Mouse (Mus musculus) hindbrain, embryonic 11.5 days (tissue): ENCODE results near the gene Prickle1. TPM values are rescaled to one million over a fixed set of nuclear protein-coding genes. Genes with fewer than 3 reads are reported as not detected.

Experiments used
- ATAC-seq: fragments of 200-750 bp; cut with Nextera tagmentation; 2 replicates; pipeline ENCODE4 v1.8.0; 2017; ENCODE audit warnings: mild to moderate bottlenecking, moderate TSS enrichment, moderate library complexity; ENCODE audit not compliant: low FRiP score
- DNase-seq: peaks from one replicate; pipeline ENCODE4 v3.0.0-alpha.2; 2015; ENCODE audit warnings: low spot score
- H3K27ac ChIP-seq: fragments of 300-500 bp; sonication (generic); 2 replicates; pipeline ENCODE4 v1.5.1; 2014; ENCODE audit warnings: mild to moderate bottlenecking, low read depth, low read length
- H3K27me3 ChIP-seq: fragments of 300-500 bp; sonication (generic); 2 replicates; pipeline ENCODE4 v1.6.1; 2014; ENCODE audit warnings: mild to moderate bottlenecking, low read length, moderate library complexity, mixed read lengths; ENCODE audit not compliant: control insufficient read depth, insufficient read depth
- H3K36me3 ChIP-seq: fragments of 300-500 bp; sonication (generic); 2 replicates; pipeline ENCODE4 v1.6.1; 2014; ENCODE audit warnings: mild to moderate bottlenecking, low read length, moderate library complexity, mixed read lengths; ENCODE audit not compliant: control insufficient read depth, insufficient read depth
- H3K4me1 ChIP-seq: fragments of 300-500 bp; sonication (generic); replicated peaks from 2 replicates; pipeline ENCODE4 v1.6.1; 2014; ENCODE audit warnings: low read length, mixed read lengths; ENCODE audit not compliant: control insufficient read depth, insufficient read depth
- H3K4me2 ChIP-seq: fragments of 300-500 bp; sonication (generic); replicated peaks from 2 replicates; pipeline ENCODE4 v1.6.1; 2014; ENCODE audit warnings: mild to moderate bottlenecking, low read depth, low read length
- H3K4me3 ChIP-seq: fragments of 300-500 bp; sonication (generic); 2 replicates; pipeline ENCODE4 v1.5.1; 2014; ENCODE audit warnings: low read depth, low read length
- H3K9ac ChIP-seq: fragments of 300-500 bp; sonication (generic); 2 replicates; pipeline ENCODE4 v1.6.1; 2014; ENCODE audit warnings: low read depth, low read length
- H3K9me3 ChIP-seq: fragments of 300-500 bp; sonication (generic); 2 replicates; pipeline ENCODE4 v1.6.1; 2016; ENCODE audit warnings: low read length; ENCODE audit not compliant: control insufficient read depth
- WGBS: fragments of 180-500 bp; shearing (Covaris S2); extraction: QIAGEN DNeasy Blood & Tissue Kit; methylation state at CpG from one replicate; pipeline ENCODE4 v1.1.7; 2014; 5-methylcytosine and 5-hydroxymethylcytosine counted together
- polyA plus RNA-seq: library from polyadenylated mRNA; unstranded; fragments of >200 nt; fragmentation: Nextera tagmentation; extraction: Ambion mirVana; gene quantifications from 2 replicates; pipeline ENCODE4 v1.2.1, GENCODE M21; 2014

Gene Prickle1
- polyA plus RNA-seq, 1 experiment from 2014 or later = 17.7 TPM

GRCm38 (mm10) chr15:93515316-93515715, 80.4 kb downstream of the Prickle1 start:
- DNase-seq = no peak
- no peak overlapping the region for H3K9ac ChIP-seq
- no peaks in the 10 kb centered on the region for H3K9me3 ChIP-seq
- no peak overlapping the region for H3K4me2 ChIP-seq
- H3K36me3 ChIP-seq = no peaks in the 10 kb centered on the region
- WGBS = 69% methylated on average over 9 of the region's 9 CpGs
- peaks cover 16% of the 10 kb centered on the region; the same call in 1 of the 2 replicates for H3K27me3 ChIP-seq
- ATAC-seq = no peak
- H3K4me3 ChIP-seq = no peak overlapping the region
- H3K4me1 ChIP-seq = peaks cover 6% of the 10 kb centered on the region
- no peak overlapping the region for H3K27ac ChIP-seq

- Histone ChIP-seq H3K9me3 (no peaks in the 10 kb centered on the region), H3K27me3 (peaks cover 13% of the 10 kb centered on the region; the same call in 1 of the 2 replicates), H3K9ac (no peak overlapping the region), H3K4me1 (peaks cover 2% of the 10 kb centered on the region), H3K36me3 (no peaks in the 10 kb centered on the region), H3K4me2 (no peak overlapping the region), H3K4me3 (no peak overlapping the region), H3K27ac (no peak overlapping the region)
- whole genome bisulfite sequencing = 3% methylated on average over 10 of the region's 10 CpGs
- peak; percentile 32 for DNase-seq
- no peak for ATAC-seq
Observed at GRCm38 (mm10) chr15:93513939-93514341, 81.8 kb downstream of the Prickle1 start.

GRCm38 (mm10) chr15:93512437-93512836, 83.3 kb downstream of the Prickle1 start:
- WGBS = 30% methylated on average over 9 of the region's 9 CpGs
- no peaks in the 10 kb centered on the region for H3K36me3 ChIP-seq
- no peak overlapping the region for H3K9ac ChIP-seq
- peaks cover 2% of the 10 kb centered on the region; the same call in 1 of the 2 replicates for H3K4me1 ChIP-seq
- no peak overlapping the region for H3K27ac ChIP-seq
- no peaks in the 10 kb centered on the region for H3K9me3 ChIP-seq
- no peak overlapping the region for H3K4me3 ChIP-seq
- H3K4me2 ChIP-seq = no peak overlapping the region
- DNase-seq (no peak), ATAC-seq (no peak)
- peaks cover 11% of the 10 kb centered on the region; the same call in 1 of the 2 replicates for H3K27me3 ChIP-seq

GRCm38 (mm10) chr15:93510690-93511336, 84.9 kb downstream of the Prickle1 start:
- no peak overlapping the region for H3K4me3 ChIP-seq
- H3K27me3 ChIP-seq = peaks cover 9% of the 10 kb centered on the region; the same call in 1 of the 2 replicates
- H3K9ac ChIP-seq = no peak overlapping the region
- ATAC-seq (peak; percentile 47; the same call in 1 of the 2 replicates), DNase-seq (no peak)
- no peaks in the 10 kb centered on the region for H3K36me3 ChIP-seq
- no peaks in the 10 kb centered on the region for H3K9me3 ChIP-seq
- H3K4me2 ChIP-seq = no peak overlapping the region
- peaks cover 2% of the 10 kb centered on the region; the same call in 1 of the 2 replicates for H3K4me1 ChIP-seq
- no peak overlapping the region for H3K27ac ChIP-seq
- 29% methylated on average over 12 of the region's 12 CpGs for WGBS

GRCm38 (mm10) chr15:93504808-93505207, 90.9 kb downstream of the Prickle1 start:
- ATAC-seq (no peak), DNase-seq (no peak)
- Histone ChIP-seq H3K27ac (no peak overlapping the region), H3K27me3 (no peaks in the 10 kb centered on the region), H3K4me2 (no peak overlapping the region), H3K9ac (no peak overlapping the region), H3K36me3 (no peaks in the 10 kb centered on the region), H3K4me3 (no peak overlapping the region), H3K9me3 (no peaks in the 10 kb centered on the region), H3K4me1 (no peaks in the 10 kb centered on the region)
- 95% methylated on average over 17 of the region's 17 CpGs for WGBS

GRCm38 (mm10) chr15:93503201-93503745, 92.4 kb downstream of the Prickle1 start:
- ATAC-seq (no peak), DNase-seq (no peak)

GRCm38 (mm10) chr15:93502703-93503102, 93.0 kb downstream of the Prickle1 start:
- ATAC-seq = no peak
- Histone ChIP-seq H3K27ac (no peak overlapping the region), H3K9ac (no peak overlapping the region), H3K4me2 (no peak overlapping the region), H3K4me3 (no peak overlapping the region), H3K36me3 (no peaks in the 10 kb centered on the region), H3K27me3 (no peaks in the 10 kb centered on the region), H3K9me3 (no peaks in the 10 kb centered on the region), H3K4me1 (no peaks in the 10 kb centered on the region)
- no peak for DNase-seq
- 90% methylated on average over 9 of the region's 9 CpGs for WGBS

More at GRCm38 (mm10) chr15:93503201-93503745, 92.4 kb downstream of the Prickle1 start:
- H3K36me3 ChIP-seq = no peaks in the 10 kb centered on the region
- 95% methylated on average over 35 of the region's 35 CpGs for WGBS
- H3K9ac ChIP-seq = no peak overlapping the region
- no peak overlapping the region for H3K4me2 ChIP-seq
- H3K27ac ChIP-seq = no peak overlapping the region
- no peaks in the 10 kb centered on the region for H3K9me3 ChIP-seq
- H3K4me3 ChIP-seq = no peak overlapping the region
- no peaks in the 10 kb centered on the region for H3K27me3 ChIP-seq
- no peaks in the 10 kb centered on the region for H3K4me1 ChIP-seq

GRCm38 (mm10) chr15:93499866-93500265, 95.8 kb downstream of the Prickle1 start:
- no peaks in the 10 kb centered on the region for H3K4me1 ChIP-seq
- no peak overlapping the region for H3K27ac ChIP-seq
- no peak for DNase-seq
- H3K4me3 ChIP-seq = no peak overlapping the region
- no peaks in the 10 kb centered on the region for H3K9me3 ChIP-seq
- H3K36me3 ChIP-seq = no peaks in the 10 kb centered on the region
- no peak overlapping the region for H3K4me2 ChIP-seq
- no peak overlapping the region for H3K9ac ChIP-seq
- no peaks in the 10 kb centered on the region for H3K27me3 ChIP-seq
- WGBS = 86% methylated on average over 9 of the region's 9 CpGs
- no peak for ATAC-seq

- Histone ChIP-seq H3K27me3 (no peaks in the 10 kb centered on the region), H3K9ac (no peak overlapping the region), H3K9me3 (no peaks in the 10 kb centered on the region), H3K36me3 (no peaks in the 10 kb centered on the region), H3K27ac (no peak overlapping the region), H3K4me3 (no peak overlapping the region), H3K4me1 (no peaks in the 10 kb centered on the region), H3K4me2 (no peak overlapping the region)
- DNase-seq (no peak), ATAC-seq (no peak)
- 89% methylated on average over 7 of the region's 7 CpGs for WGBS
Observed at GRCm38 (mm10) chr15:93494700-93495099, 101.0 kb downstream of the Prickle1 start.
